Mouse (Mus musculus) lung, adult 18-20 months (tissue): Measurements from ENCODE around the gene Atp6v0b.

Experiments used
- DNase-seq, 2 experiments: peaks; one replicate each; pipeline ENCODE4 v3.0.0; 2022; ENCODE audit warnings: mixed read lengths in 2 of 2

Gene Atp6v0b

DNA sequence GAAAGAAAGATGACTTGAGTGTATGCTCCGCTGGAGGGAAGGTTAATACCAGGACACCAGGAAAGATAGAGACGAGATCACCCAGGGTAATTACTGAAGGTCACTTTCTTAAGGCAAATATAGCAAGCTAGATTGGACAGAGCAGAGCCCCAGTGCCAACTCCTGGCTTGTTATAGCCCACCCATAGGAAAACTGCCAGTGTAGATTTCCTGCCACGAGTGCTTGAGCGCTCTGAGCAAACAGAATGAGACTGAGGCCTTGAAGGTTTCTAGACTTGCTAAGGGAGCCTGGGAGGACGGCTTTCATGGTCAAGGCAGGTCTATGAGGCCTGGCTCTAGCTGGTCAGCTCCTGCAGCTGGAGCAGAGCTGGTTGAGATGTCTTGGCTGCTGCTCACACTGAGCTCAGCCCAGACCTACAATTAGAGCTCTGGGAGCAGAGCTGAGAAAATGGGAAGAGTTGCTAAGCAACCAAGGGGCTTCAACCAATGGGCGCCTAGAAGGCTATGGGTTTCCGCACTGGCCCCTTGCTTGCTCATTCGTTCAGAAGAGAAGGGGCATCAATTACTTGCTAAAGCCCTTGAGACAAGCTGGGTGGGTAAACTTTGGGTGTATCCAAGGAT lies 21.8 kb upstream of the Atp6v0b start:
- no peak for DNase-seq

DNA sequence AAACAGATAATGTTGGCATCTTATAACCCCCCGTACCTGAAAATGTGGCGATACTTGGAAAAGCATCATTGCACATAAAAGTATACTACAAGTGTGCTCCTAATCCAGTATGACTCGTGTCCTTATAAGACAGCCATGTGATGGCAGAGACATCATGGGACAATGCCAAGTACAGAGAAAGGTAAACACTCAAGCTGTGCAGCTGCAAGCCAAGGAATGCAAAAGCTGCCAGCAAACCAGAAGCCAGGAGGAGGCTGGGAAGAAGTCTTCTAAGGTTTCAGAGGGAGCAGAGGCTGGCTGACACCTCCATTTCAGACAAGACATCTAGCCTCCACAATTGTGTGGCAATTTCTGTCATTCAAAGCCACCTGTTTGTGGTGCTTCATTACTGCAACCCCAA lies 19.1 kb upstream of the Atp6v0b start:
- DNase-seq = peak; percentile 78 to 87

DNA sequence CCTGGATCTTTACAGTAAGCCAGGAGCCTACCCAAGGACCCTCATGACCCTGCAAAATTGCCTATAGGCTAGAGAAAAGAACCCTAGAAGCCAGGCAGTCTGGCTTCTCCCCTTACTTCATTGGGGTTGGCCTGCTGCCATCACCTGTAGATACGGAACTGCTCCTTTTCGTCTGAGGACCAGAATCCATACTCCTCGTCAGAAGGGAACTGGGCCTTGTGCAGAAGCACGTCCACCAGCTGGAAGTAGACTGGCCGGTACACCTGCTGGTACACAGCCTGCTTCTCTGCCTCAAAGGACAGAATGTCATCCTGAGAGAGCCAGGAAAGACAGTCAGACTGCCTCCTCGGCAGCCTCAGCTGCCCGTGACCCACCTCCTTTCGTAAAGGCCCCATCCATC lies 17.6 kb upstream of the Atp6v0b start:
- DNase-seq = no peak

DNA sequence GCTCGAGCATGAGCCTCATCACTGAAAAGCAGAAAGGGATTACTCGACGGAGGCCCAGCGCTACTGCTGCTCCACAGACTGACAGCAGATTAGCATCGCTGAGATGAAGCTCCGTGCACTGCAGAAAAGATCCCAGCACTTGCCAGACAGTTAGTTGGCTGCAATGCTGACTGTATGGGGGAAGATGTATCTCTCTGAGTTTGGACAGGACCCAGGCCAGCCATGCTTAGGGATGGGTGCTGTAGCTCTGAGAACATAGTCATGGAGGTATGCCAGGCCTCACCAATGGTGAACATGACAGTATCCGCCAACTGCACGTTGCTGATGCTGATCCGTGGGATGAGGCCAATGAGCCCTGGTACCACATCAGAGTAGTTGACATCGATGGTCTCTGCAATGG lies 17.0 kb upstream of the Atp6v0b start:
- no peak for DNase-seq

DNA sequence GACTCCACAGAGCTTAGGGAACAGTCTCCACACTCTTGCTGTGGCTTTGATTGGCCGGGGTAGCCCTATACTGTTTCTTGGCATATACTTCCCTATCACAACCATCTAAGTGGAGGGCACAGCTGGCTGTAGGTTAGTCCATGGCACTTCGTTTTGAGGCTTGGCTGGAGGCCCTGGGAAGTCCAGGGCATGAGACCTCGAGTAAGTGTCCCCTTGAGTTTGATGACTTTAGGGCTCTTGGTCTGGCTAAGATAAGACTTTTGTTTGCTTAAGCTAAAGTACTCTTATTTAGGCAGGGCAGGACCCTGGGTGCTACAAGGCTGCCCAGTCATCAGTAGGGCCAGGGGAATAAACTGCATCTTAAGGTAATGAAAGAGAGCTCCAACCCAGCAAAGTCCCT lies 11.0 kb upstream of the Atp6v0b start:
- peak; percentile 62 to 67 for DNase-seq

DNA sequence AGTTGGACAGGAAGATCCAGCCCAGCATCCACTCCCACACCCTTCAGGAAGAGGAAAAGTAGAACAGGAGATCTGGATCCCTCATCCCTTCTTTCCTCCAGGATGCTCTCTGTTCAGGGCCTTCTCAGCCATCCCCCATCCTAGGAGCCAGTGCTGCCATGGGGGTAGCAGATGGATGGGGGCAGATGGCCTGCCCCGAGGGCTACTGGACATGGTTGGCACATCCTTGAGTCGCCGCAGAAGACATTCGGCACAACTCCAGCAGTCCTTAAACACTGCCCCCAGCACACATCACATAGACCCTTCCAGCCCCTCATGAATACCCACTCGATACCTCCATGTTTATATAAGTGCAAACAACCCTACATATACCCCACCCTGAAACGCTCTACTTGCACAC lies 8.9 kb upstream of the Atp6v0b start:
- no peak for DNase-seq

DNA sequence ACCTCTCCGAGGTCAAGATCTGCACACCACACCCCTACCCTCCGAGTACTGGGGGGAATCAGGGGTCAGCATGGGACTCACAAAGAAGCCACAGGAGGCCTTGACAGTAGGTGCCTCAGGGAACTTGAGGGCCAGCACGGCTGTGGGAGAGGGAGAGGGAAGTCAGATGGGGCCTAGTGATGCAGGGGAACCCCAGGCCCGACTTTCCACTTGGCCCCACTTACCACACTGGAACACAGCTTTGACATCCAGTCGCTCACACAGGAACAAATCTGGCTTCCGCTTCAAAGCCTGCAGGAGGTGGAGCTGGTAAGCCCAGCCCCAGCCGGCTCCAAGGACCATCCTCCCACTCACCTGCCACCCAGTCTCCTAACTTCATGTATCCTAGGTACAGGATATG lies 8.2 kb upstream of the Atp6v0b start:
- no peak for DNase-seq

DNA sequence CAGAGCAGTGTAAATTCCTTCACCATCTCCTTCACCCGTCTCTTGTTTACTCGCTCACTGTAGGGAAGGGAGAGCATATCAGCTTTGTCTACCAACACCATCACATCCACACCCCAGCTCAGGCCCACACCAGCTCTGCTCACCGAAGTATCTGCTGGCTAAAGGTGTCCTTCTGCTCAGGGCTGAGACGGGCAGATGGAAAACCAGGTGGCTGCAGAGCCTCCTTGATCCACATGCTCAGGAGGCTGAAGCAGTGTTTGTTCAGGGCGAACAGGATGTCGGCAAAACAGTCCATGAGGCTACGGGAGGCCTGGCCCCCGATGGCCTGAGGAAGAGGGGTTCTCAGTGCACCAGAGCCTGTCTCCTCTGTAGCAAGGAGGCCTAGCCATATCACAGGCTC lies 7.5 kb upstream of the Atp6v0b start:
- DNase-seq = no peak

DNA sequence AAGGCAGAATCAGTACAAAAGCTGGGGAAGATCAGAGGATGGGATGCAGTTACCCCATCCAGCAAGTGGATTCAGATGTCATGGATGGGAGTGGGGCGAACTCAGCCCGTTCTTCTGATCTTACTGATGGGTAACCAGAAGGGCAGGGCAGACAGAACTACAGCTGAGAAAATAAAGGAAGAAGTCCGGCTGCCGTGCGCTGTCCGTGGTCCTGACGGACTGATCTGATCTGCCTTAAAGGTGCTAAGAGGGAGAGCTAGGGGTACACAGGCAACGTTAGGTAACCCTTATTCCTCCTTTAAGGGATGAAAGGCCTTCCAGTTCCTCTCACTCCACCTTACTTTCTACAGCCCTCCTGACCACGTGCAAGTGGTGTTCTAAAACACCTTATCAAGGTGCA lies 6.2 kb upstream of the Atp6v0b start:
- peak; percentile 28 to 41 for DNase-seq

DNA sequence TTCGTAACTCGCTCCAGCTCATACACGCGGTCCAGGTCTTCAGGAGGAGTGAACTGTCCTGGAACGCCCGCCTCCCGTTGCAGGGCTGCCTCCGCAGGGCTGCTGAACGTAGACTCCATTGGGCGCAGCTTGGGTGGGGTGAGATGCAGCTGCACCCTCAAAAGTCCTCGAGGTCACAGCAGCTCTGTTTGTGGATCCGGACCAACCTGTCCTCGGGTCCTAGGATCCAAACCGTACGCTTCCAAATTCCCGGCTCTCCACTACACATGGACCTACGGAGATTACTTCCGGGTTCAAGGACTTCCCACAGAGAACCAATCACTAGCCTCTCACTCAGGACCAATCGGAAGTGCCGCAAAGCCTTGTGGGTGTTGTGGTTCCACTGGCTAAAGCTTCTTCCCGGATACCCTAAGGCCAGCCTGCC lies 4.6 kb upstream of the Atp6v0b start, which contains the start of gene Dph2:
TSS of gene Dph2 (minus strand) at position 295 of the 424 bp plus-strand sequence.
- peak; percentile 87 to 90 for DNase-seq

DNA sequence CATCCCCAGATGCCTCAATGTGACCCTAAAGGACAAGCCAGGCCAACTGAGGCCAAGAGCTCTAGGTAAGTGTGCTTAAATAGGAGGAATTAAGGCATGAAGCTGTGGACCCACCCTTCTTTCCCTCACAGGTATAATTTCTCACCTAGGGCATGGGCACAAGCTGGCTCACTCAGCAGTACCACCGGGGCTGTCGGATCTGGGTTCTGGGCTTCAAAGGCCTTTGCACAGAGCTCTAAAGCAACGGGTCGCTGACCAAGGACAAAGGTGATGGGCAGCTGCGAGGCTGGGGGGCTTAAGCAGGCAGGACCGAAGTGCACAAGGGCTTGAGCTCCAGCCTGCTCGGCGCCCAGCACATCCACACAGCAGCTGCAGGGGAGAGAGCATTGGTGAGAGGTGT lies 3.6 kb upstream of the Atp6v0b start:
- no peak for DNase-seq

DNA sequence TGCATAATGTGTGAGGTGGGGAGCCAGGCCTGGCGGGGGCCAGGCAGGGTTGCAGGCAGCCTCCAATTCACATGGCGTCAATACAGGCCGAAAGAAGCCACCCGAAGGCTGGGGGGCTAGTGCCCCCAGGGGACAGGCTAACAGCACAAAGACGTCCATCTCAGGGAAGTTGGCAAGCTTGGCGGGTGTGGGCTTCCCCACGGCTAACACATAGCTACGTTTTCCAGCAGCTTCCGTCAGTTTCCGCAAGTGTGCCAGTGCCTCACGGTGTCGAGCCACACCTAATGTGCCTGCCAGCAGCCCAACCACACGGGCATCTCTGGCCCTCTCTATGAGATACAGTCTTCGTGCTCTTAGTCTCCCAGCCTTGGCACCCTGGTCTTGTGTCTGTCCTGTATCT lies 2.9 kb upstream of the Atp6v0b start:
- no peak for DNase-seq

DNA sequence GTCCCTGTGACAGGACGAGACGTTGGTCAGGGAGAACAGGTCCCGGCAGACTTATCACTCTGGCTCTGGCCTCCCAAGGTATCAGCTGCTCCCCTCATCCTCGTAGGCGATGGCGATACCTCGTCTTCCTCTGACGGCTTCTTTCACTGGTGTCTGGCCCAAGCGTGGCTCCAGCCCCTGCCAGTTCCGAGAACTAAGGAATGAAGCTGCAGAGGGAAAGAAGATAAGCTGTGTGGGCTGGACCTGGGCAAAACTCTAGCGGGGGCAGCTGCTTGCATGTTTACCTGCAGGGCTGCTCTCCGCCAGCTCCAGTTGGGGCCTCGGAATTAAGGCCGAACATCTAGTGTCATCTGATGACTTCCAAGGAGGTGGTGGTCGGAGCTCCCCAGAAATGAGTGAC lies 2.3 kb upstream of the Atp6v0b start:
- DNase-seq = no peak

DNA sequence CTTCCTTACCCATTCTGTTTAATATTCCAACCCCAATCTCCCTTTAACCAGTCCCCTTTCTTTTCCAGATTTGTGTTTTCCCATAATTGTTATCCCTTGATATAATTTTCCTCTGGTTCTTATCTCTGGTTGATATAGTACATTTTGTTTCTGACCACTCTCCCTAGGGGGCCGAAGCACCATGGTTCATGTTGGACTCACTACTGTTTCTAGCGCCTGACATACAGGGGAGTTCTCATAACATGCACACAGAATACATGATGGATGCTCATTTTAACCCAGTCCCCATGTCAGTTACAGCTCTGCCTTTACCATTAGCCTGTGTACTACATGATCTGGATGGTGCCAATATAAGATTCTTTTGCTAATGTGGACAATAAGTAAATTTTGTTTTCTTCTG lies 787 bp upstream of the Atp6v0b start:
- DNase-seq = no peak

DNA sequence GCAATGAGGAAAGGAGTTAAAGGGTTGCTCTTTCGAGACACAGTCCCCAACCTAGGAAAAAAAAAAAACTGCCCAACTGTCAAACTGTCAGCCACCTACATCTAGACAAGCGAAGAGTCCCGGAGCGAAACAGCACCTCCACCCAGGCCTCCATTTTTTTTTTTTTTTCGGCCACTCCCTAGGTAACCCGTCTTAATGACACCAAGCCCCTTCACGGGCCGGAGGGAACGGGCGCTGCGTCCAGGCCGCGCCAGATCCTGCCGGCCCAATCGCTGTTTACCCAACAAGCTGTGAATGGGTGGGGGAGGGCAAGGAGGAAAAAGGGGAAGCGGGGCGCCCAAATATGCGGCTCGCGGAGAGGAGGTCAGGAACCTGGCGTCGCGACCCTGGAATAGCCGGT lies 489 bp downstream of the Atp6v0b start:
- peak; percentile 41 to 43 for DNase-seq

DNA sequence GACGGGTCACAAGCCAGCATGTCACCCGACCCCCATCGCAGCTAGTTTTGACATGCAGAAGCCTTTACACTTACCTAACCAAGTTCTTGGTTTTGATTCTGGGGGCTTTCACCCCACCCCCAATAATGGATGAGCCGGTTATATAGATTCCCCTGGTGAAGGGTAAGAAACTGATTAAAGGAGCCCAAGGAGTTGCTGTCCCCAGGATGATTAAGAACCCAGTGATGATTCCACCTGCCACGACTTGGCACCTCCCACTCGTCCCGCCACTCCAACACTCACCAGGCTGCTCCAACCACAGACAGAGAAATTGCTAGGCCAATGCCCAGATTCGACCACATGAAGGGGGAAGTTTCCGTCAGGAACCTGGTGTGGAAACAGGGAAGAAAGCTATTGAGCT lies 1.1 kb downstream of the Atp6v0b start:
- no peak for DNase-seq

DNA sequence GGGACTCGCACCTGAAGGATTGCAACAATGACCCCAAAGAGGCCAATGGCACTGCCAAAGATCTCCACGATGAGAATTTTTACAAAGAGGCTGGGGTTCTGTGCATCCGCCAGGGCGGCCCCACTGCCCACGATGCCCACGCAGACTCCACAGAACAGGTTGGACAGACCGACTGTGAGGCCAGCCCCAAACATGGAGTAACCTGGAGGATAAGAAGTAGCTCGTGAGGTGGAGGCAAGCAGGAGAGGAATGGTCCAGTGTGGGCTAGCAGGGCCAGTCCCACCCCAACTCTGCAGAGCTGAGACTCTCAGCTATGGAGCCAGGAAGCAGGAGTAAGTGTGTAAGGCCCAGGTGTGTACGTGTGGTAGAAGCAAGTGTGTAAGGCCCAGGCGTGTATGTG lies 2.0 kb downstream of the Atp6v0b start:
- no peak for DNase-seq

DNA sequence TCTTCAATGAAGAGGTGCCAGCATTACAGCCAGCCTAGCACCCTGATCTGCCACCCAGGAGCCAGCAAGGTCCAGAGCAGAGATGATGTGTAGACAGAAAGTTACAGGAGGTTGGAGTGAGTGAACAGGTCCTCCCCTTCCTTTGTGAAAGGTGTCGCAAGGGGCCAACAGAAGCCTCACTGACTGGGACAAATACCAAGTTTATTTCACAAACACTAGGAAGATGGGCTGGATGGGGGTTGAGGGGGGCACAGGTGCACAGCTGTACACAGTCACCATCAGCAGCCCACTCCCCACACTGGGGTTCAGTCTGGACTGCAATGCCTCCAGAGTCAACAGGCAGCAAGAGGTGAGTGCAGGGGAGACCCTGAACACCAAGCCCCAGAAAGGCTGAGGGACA lies 3.0 kb downstream of the Atp6v0b start:
- DNase-seq = no peak

DNA sequence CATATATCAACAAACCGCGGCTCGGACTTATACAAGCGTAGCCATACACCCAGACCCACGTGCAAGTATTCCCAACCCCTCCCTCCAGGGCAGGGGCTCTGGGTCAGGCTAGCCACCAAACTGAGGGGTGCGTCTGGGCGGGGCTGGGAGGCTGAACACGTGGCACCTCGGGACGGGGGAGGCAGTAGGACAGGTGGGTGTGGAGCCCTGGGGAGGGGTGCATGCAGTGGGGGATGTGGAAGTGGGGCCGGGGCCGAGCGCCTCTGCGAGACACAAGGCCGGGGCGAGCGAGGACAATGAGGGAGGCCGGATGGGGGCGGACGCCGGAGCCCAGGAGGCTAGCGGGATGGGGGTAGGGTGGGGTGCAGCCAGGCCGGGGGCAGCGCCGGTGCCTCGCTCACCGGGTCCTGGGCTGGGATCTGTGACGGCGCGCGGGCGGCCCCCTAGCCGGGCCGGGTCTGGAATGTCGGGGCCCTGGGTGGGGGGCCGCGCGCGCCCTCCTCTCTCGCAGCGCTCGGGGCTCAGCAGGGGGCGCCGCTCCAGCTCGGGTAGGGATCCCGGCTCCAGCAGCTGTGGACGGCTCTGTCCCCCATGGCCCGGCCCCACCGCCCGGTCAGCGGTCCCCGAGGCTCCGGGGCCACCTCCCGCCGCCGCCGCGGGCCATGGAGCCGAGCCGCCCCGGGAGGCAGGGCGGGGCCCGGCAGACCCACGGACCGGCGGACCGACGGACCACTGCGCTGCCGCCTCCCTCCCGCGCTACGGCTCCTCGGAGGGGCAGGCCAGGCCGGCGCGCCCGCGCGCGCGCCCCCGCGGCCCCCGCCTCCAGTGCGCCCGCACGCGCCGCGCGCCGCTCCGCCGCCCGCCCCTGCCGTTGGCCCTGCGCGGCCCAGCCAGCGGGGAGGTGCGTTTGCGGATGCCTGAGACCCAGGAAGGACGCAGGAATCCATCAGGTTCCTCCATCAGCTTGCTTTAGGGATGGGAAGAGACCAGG lies 4.1 kb downstream of the Atp6v0b start, which contains the start of gene B4galt2:
TSS of gene B4galt2 (minus strand) at position 787 of the 991 bp plus-strand sequence.
- peak; percentile 33 to 38 for DNase-seq

DNA sequence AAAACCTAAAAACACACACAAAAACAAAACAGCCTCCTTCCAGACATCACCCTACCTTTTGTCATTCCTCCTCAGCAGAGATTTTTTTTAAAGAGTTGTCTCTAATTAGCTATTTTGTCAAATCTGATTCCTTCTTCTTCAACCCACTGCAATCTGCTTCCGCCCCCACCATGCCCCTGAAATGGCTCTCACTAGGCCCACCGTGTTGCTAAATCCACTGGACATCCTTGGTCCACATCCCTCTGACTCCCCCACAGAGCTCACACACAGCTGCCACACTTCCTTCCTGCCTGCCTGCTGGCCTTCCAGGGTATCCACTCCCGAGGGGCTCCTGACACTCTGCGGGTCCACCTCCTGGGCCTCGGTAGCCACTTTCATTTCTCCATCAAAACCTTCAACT lies 8.4 kb downstream of the Atp6v0b start:
- no peak for DNase-seq

DNA sequence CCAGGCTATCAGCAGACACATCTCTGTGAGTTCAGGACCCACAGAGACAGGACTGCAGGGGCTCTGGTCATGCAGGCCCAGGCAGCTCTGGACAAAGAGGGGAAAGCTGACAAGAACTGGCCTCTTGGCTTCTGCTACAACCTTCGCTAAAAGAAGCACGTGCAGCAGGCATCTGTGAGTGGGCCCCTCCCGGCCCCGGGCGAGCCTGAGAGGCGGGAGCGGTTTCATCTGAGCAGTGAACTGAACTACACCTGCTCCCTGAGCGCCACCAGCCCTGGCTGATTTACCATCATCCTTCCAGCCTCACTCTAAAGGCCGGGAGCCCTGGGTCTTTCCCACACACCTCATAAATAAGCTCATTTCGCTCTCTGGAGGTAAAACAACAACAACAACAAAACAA lies 8.8 kb downstream of the Atp6v0b start:
- no peak for DNase-seq

DNA sequence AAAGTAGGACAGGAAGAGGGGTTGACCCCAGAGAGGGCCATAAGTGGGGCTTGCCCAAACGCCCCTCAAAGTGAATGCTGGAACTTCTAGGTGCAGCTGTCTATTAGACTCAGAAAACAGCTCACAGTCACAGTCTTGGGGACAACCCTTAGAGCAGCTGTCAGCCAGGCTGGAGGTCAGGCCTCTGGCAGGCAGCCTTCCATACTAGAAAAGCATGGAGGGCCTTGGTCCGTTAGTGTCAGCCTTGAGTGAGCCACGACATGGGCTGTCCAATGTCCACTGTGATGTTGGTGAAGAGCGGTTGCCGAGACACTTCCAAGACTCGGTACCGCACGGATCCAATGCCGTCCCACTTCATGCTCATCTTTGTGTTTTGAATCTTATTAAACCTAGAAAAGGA lies 13.5 kb downstream of the Atp6v0b start:
- no peak for DNase-seq

DNA sequence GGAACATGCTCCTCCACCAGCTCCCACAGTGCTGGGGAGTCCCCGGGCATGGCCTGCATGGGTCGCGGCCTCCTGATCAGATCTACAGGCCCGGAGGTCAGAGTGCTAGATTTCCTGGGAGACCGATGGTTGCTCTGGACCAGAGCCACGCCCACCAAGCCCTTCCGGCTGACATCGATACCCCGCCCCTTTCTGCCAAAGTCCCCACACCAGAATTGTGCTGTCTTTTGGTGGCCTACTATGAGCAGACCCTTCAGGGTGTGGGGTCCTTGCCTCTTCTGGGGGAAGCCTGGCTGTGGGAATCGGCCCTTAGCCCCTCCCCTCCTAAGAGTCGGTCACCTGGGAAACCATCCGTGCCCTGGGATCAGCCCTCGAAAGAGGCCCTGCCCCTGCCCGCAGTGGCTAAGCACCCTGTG lies 14.7 kb downstream of the Atp6v0b start, which contains the start of gene Ccdc24:
TSS of gene Ccdc24 (minus strand) at position 87 of the 416 bp plus-strand sequence.
- DNase-seq = peak; percentile 37 to 44

DNA sequence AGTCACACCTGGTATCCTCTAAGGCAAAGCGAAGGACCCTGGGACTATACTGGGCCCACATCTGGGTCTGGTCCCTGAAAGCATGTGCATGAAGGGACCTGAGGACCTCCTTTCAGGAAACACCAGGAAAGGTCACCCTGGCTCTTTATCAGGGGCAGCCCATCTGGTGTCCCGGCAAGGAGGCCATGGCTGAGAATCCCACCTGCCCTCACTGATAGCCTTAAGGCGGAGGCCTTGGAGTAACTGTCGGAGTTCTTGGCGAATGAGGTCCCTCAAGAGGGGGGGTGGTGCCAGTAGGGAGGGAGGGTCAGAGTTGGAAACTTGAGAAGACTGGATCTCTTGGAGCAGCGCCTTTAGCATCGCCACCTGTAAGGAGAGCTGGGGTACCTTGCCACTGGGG lies 15.3 kb downstream of the Atp6v0b start:
- DNase-seq = peak; percentile 34 to 43
